Mouse (Mus musculus) ES-E14 (cell line): ENCODE results near the gene Rad51c. TPM values are rescaled to one million over a fixed set of nuclear protein-coding genes. Genes with fewer than 3 reads are reported as not detected.
"Not testable (repeated sequence)": the region's sequence is repeated elsewhere in the genome, so short reads cannot be mapped to it uniquely, and the experiment has no call there.

Source experiments
- DNase-seq: peaks from one replicate; pipeline ENCODE4 v3.0.0-alpha.2; 2013; ENCODE audit warnings: low read depth, low spot score
- H3K27ac ChIP-seq: 2 replicates; pipeline ENCODE4 v1.5.1; 2012; ENCODE audit warnings: low read depth, mild to moderate bottlenecking, low read length, moderate library complexity, mixed read lengths; ENCODE audit not compliant: poor library complexity, insufficient read depth, severe bottlenecking
- H3K36me3 ChIP-seq: 2 replicates; pipeline ENCODE4 v1.6.1; 2012; ENCODE audit warnings: mild to moderate bottlenecking, low read length, moderate library complexity, mixed read lengths; ENCODE audit not compliant: control insufficient read depth, poor library complexity, insufficient read depth, severe bottlenecking
- H3K4me1 ChIP-seq, 2 experiments: fragments of 150-350 bp in 1 of 2; sonication (generic) in 1 of 2; 2 replicates each; pipeline ENCODE4 v1.6.1; 2012; ENCODE audit warnings: low read length in 2 of 2, mild to moderate bottlenecking in 1 of 2, mixed read lengths in 1 of 2; ENCODE audit not compliant: control insufficient read depth in 2 of 2, insufficient read depth in 2 of 2, poor library complexity in 1 of 2
- H3K4me3 ChIP-seq, 2 experiments: fragments of 150-350 bp in 1 of 2; sonication (generic) in 1 of 2; 2 replicates each; pipeline ENCODE4 v1.5.1; 2012; ENCODE audit warnings: low read length in 2 of 2, low read depth in 1 of 2, mild to moderate bottlenecking in 1 of 2, mixed read lengths in 1 of 2; ENCODE audit not compliant: insufficient read depth in 1 of 2, poor library complexity in 1 of 2, severe bottlenecking in 1 of 2
- H3K9ac ChIP-seq: 2 replicates; pipeline ENCODE4 v1.6.1; 2012; ENCODE audit warnings: low read depth, mild to moderate bottlenecking, low read length, mixed read lengths; ENCODE audit not compliant: poor library complexity, insufficient read depth, severe bottlenecking
- H3K9me3 ChIP-seq: fragments of 150-350 bp; sonication (generic); 2 replicates; pipeline ENCODE4 v1.6.1; 2012; ENCODE audit warnings: low read depth, mild to moderate bottlenecking, low read length; ENCODE audit not compliant: control insufficient read depth, insufficient read depth
- CHD2 ChIP-seq: IDR thresholded peaks from 2 replicates; pipeline ENCODE4 v1.6.1; 2014; ENCODE audit warnings: mild to moderate bottlenecking, low read depth, low read length, inconsistent platforms
- HCFC1 ChIP-seq: IDR thresholded peaks from 2 replicates; pipeline ENCODE4 v1.6.1; 2012; ENCODE audit warnings: low read length, inconsistent platforms, borderline replicate concordance; ENCODE audit not compliant: insufficient read depth
- MAFK ChIP-seq: IDR thresholded peaks from 2 replicates; pipeline ENCODE4 v1.6.1; 2014; ENCODE audit warnings: mild to moderate bottlenecking, low read depth, low read length, inconsistent platforms; ENCODE audit not compliant: insufficient read depth
- ZC3H11A ChIP-seq: IDR thresholded peaks from 2 replicates; pipeline ENCODE4 v1.6.1; 2012; ENCODE audit warnings: low read depth, mild to moderate bottlenecking, inconsistent platforms, low read length, borderline replicate concordance
- ZNF384 ChIP-seq: IDR thresholded peaks from 2 replicates; pipeline ENCODE4 v1.6.1; 2012; ENCODE audit warnings: low read depth, low read length, inconsistent platforms
- in situ Hi-C, 2 experiments: fragments of 600-800 bp; cut with MboI; formaldehyde crosslinking; loops; one replicate each; pipeline ENCODE4 v1.15.1; 2025; ENCODE audit warnings: low sequenced_read_pairs in 2 of 2, inconsistent platforms in 1 of 2; ENCODE audit not compliant: unreplicated experiment in 2 of 2
- total RNA-seq: library from RNA; depleted of rRNA; stranded (reverse); fragments of 300-350 nt; gene quantifications from 2 replicates; pipeline ENCODE4 v1.2.3, GENCODE M21; 2012

Rad51c gene
- total RNA-seq, 1 experiment: 9.9 TPM

GRCm38 (mm10) chr11:87449200-87449547, 44.4 kb upstream of the Rad51c start:
- Histone ChIP-seq H3K36me3 (no peaks in the 10 kb centered on the region), H3K9me3 (no peaks in the 10 kb centered on the region), H3K4me3 (no peak overlapping the region), H3K4me1 (peaks cover 3 to 5% of the 10 kb centered on the region in 2 experiments; a peak in 3 of 4 replicates), H3K9ac (no peak overlapping the region), H3K27ac (no peak overlapping the region)
- TF ChIP-seq ZC3H11A (no peak), HCFC1 (no peak), MAFK (no peak), ZNF384 (no peak)
- no peak for DNase-seq
- in situ Hi-C loops: no loop called here

GRCm38 (mm10) chr11:87448476-87449199, 43.9 kb upstream of the Rad51c start:
- H3K4me3 ChIP-seq, H3K36me3 ChIP-seq, in situ Hi-C loops, H3K27ac ChIP-seq, H3K9me3 ChIP-seq, H3K4me1 ChIP-seq: not testable (repeated sequence)
- peak overlapping the region; percentile 55; the same call in 1 of the 2 replicates for H3K9ac ChIP-seq
- peak; percentile 69 for DNase-seq

GRCm38 (mm10) chr11:87448081-87448475, 43.3 kb upstream of the Rad51c start:
- H3K36me3 ChIP-seq, H3K4me1 ChIP-seq, H3K9me3 ChIP-seq, H3K27ac ChIP-seq, in situ Hi-C loops, DNase-seq: not testable (repeated sequence)
- Histone ChIP-seq H3K9ac (peak overlapping the region; percentile 70), H3K4me3 (peak overlapping the region; percentile 50 to 51; a peak in 3 of 4 replicates)

- no peaks in the 10 kb centered on the region for H3K9me3 ChIP-seq
- DNase-seq: no peak
- H3K27ac ChIP-seq: no peak overlapping the region
- H3K4me3 ChIP-seq: no peak overlapping the region
- H3K9ac ChIP-seq: no peak overlapping the region
- no peaks in the 10 kb centered on the region for H3K36me3 ChIP-seq
- in situ Hi-C loops: no loop called here
- no peak for TF ChIP-seq CHD2
- no peak for TF ChIP-seq MAFK
- no peak for TF ChIP-seq HCFC1
- no peak for TF ChIP-seq ZC3H11A
- no peak for TF ChIP-seq ZNF384
- H3K4me1 ChIP-seq: peaks cover 0 to 2% of the 10 kb centered on the region in 2 experiments; a peak in 1 of 4 replicates
Observed at GRCm38 (mm10) chr11:87447429-87447828, 42.7 kb upstream of the Rad51c start.

- no peak for TF ChIP-seq MAFK
- no peak for TF ChIP-seq ZC3H11A
- TF ChIP-seq ZNF384: no peak
- no peak for TF ChIP-seq HCFC1
- TF ChIP-seq CHD2: no peak
Observed at GRCm38 (mm10) chr11:87446159-87446558, 41.4 kb upstream of the Rad51c start.

GRCm38 (mm10) chr11:87445593-87445992, 40.8 kb upstream of the Rad51c start:
- H3K4me3 ChIP-seq, H3K9me3 ChIP-seq, H3K9ac ChIP-seq, H3K36me3 ChIP-seq, H3K27ac ChIP-seq, DNase-seq, in situ Hi-C loops, H3K4me1 ChIP-seq: not testable (repeated sequence)

More at GRCm38 (mm10) chr11:87446159-87446558, 41.4 kb upstream of the Rad51c start:
- H3K27ac ChIP-seq: no peak overlapping the region
- H3K36me3 ChIP-seq: no peaks in the 10 kb centered on the region
- no peak for DNase-seq
- H3K9me3 ChIP-seq: no peaks in the 10 kb centered on the region
- H3K4me3 ChIP-seq: no peak overlapping the region
- in situ Hi-C loops: no loop called here
- no peak overlapping the region for H3K9ac ChIP-seq
- H3K4me1 ChIP-seq: peaks cover 0 to 2% of the 10 kb centered on the region in 2 experiments; a peak in 1 of 4 replicates
